Mouse (Mus musculus) gastrocnemius, postnatal 10 days (tissue): ENCODE measurements around the gene Olfr1535. TPM values are rescaled to one million over a fixed set of nuclear protein-coding genes. Genes with fewer than 3 reads are reported as not detected.

ENCODE experiments used
- DNase-seq: peaks from one replicate; pipeline ENCODE4 v3.0.0; 2021; ENCODE audit warnings: mixed read lengths
- long read RNA-seq, 2 experiments: library from polyadenylated mRNA; stranded (forward); transcript quantifications; one replicate each; pipeline ENCODE4 v2.0.0; 2021
- total RNA-seq, 2 experiments: library from RNA; stranded (reverse); gene quantifications; 2 replicates each; pipeline ENCODE4 v1.2.3; 2021

Gene Olfr1535
- total RNA-seq: not detected
- long read RNA-seq, experiment 1: 0 reads
- long read RNA-seq, experiment 2: 0 reads

DNA sequence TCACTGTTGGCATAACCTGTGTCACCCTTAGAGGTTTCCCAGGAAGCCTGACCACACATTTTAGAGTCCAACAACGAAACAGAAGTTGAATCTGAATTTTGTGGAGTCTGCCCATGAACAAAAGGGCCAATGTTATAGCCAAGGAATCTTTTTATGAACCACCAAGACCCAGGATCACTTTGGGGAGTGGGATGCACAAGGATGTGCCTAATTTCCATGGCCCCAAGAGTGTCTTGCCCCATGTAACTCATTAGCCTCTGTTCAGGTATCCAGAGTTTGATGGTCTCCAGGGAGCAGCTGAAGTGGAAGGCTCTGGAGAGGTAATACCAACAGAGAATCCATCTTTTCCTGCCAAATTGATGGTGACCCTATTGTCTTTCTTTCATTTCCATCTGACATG lies at the start of gene Olfr1535:
Olfr1535 (minus strand) TSS at position 101 of the 400 bp plus-strand sequence.
- DNase-seq: no peak

DNA sequence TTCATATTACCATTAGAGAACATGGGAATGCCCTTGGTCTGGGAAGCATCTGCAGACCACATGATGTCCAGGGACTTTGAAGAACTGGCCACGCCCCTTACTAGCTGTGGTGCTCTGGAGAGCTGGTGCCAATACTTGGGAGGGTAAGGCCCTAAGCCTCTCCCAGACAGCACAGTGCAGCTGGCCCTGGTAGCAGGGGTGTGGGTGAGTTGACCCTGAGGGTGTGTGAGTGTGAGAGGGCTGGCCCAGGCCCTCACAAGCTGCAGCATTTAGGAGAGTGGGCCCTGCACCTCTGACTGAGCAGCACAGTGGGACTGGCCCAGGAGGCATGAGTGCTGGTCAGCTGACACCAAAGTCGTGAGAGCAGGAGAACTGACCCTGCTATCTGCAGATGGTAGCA lies 31.9 kb upstream of the Olfr1535 start:
- DNase-seq: no peak

DNA sequence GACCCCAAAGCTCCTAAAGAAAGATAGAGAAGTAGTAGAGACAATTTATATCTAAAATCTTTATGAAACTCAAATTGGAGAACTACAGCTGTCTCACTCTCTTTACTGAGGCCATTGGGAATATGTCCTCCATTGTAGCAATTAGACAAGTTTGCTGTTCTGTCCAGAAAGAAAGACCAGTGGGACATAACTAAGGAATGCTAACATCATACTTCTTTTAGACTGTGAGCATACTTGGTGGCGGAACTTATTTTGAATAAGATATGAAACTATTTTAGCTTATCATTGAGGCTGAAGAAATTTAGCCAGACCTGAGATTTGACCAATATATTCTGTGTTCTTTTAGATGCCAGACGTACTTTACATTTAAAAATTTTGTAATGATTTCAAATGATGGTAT lies 22.0 kb upstream of the Olfr1535 start, which contains the start of gene Olfr1364:
Olfr1364 (minus strand) TSS at position 101 of the 400 bp plus-strand sequence.
- DNase-seq: no peak

DNA sequence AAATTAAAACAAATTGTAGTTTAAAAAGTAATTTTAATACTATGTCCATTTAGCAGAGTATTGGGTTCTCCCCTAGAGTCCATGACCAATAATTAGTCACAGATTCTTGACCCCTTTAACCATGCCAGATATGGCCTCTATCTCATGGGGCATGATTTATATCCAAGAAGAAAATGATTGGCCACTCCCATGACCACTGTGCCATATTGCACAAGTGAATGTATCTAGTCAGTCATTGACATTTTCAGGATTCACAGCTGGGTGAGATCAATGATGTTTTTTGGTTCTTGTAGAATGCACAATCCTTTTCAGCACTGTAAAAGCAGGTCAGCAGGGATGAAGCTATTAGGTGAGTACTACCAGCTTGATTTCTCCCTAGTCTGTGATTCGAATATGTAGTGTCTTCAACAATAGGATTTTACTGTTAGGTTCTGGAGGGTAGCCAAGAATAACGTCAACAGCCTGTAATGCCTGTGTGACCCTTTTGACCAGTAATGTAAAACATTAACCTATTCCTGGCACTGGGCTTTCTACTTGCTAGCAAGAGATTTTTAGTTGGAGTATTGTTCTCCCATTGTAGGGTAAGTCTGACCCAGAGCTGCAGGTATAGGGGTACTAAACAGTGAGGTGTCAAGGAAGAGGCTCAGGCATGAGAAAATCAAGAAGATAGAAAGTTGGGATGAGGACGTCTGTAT lies 9.1 kb downstream of the Olfr1535 start:
- DNase-seq: no peak

DNA sequence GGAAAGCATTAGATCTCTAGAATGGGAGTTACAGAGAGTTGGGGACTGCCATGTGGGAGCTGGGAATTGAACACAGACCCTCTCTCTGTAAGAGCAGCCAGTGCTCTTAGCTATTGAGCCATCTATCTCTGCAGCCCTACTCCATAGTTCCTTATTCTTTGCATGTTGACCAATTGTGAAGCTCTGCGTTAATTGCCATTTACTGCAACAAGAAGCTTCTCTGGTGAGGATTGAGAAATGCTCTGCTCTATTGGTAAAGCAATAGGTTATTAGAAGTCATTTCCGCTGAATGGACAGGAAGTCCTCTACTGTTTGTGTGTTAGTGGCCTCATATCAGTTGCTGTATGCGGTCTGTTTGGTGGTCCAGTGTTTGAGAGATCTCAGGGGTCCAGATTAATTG lies 10.2 kb downstream of the Olfr1535 start:
- DNase-seq: no peak

DNA sequence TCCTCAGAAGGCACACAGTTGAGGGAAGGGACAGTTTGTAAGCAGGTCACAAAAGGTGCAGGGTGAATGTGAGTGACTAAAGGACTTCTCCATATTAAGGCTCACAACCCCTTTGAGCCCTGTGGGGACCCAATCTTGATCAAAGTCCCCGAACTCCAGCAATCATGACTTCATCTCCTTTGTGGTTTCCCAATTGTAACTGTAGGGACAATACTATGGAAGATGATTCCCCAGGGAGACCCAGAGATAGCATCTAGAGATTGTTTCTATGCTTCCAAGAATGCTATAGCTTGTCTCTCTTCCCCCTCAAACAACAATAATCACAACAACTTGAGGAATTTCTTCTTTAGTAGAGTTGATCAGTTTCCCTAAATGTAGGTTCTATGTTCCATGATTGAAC lies 17.0 kb downstream of the Olfr1535 start, which contains the start of gene Olfr1366:
Olfr1366 (minus strand) TSS at position 101 of the 400 bp plus-strand sequence.
- DNase-seq: no peak

DNA sequence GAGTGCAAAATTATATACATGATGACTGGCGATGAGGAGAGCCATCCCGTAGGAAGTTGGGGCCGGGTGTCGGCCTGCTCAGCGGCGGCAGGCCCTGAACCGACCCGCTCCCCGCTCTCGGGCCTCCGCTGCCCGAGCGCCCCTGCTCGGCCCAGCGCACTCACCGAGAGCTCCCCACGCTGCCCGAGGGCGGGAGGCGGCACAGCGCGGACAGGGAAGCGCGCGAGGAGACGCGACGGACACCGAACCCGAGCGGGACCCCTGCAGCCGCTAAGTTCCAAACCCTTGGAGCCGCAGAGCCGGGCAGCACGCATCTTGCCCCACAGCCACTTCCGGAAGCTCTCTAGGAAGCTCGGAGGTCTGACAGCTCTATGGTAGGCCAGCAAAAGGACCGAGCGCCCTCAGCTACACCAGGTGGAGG lies 28.9 kb downstream of the Olfr1535 start, which contains the start of gene Zkscan8:
Zkscan8 (minus strand) TSS at position 340 of the 421 bp plus-strand sequence.
- DNase-seq: peak; percentile 76

DNA sequence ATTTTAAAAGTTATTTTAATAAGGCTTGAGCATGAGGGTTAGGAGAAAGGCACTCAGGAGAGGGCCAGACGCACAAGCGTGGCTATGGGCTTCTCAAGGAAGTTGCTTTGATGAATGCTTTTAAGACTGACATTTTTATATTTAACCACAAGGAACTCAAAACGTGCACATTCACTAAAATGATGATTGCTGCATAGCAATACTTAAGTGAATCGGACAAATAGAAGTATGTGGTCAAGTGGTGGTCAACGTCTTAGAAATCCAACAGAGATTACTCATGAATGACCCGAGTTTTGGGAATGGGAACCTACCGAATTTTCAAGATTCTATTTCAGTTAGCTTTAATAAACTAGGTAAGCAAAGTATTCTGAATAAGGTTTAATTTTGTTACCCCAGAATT lies 29.6 kb downstream of the Olfr1535 start:
- no peak for DNase-seq

DNA sequence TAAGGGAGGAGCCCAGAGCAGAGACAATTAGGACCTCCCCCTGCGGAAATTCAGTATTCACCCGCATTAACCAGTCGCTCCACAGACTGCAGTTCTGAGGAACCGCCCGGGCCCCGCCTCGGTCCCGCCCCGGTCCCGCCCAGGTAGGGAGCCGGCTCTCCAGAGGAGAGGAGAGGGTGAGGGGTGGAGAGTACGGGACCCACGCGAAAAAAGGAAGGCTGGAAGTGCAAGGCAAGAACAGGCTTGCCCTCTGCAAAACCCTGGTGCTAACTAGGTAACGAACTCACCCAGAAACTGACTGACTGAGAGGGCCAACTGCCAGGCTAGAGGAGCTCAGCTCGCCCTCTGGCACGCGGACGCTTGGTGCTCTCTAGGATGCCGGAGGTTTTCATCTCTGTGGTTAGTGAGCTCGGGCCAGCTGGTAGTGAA lies 53.5 kb downstream of the Olfr1535 start:
- peak; percentile 77 for DNase-seq

Other genes starting within 250 kb of the Olfr1535 start
- gene Gpx6, start 247.8 kb downstream of the Olfr1535 start, total RNA-seq: not detected
- not detected for gene Olfr1367, start 213.0 kb downstream of the Olfr1535 start, total RNA-seq
- 1 to 10 TPM; 6.2 to 6.3 TPM for gene Zscan12, start 197.1 kb downstream of the Olfr1535 start, total RNA-seq
- 10 to 100 TPM; 16.6 to 22.1 TPM for gene Zkscan3, start 157.1 kb downstream of the Olfr1535 start, total RNA-seq
- gene Pgbd1, start 118.8 kb downstream of the Olfr1535 start, total RNA-seq: under 1 TPM; 0.16 to 0.50 TPM
- 10 to 100 TPM; 10.9 to 15.4 TPM for gene Zscan26, start 106.2 kb downstream of the Olfr1535 start, total RNA-seq
- under 1 TPM; 0.38 to 0.52 TPM for gene Nkapl, start 91.4 kb downstream of the Olfr1535 start, total RNA-seq
- 1 to 10 TPM; 1.2 to 1.6 TPM for gene Zkscan4, start 81.0 kb downstream of the Olfr1535 start, total RNA-seq
- gene Gm10065, start 80.5 kb downstream of the Olfr1535 start, total RNA-seq: not detected
- gene AK157302, start 64.7 kb downstream of the Olfr1535 start, total RNA-seq: 10 to 100 TPM; 11.5 to 12.4 TPM
- 100 to 1,000 TPM; 118 to 122 TPM for gene Gm11273, start 58.5 kb downstream of the Olfr1535 start, total RNA-seq
- 10 to 100 TPM in 1 of 2 experiments, 1 to 10 TPM in 1; 8.0 to 11.4 TPM for gene Zkscan8, start 28.8 kb downstream of the Olfr1535 start, total RNA-seq
- gene Olfr1366, start 17.1 kb downstream of the Olfr1535 start, total RNA-seq: not detected
- gene Olfr1364, start 21.9 kb upstream of the Olfr1535 start, total RNA-seq: not detected
- gene Olfr1362, start 54.1 kb upstream of the Olfr1535 start, total RNA-seq: not detected
- gene Olfr11, start 82.6 kb upstream of the Olfr1535 start, total RNA-seq: not detected
- gene Olfr1361, start 103.5 kb upstream of the Olfr1535 start, total RNA-seq: not detected
- gene Olfr1360, start 117.5 kb upstream of the Olfr1535 start, total RNA-seq: not detected
- gene Olfr1359, start 138.2 kb upstream of the Olfr1535 start, total RNA-seq: not detected
- 100 to 1,000 TPM; 184 to 186 TPM for gene Hist1h2bl, start 156.2 kb upstream of the Olfr1535 start, total RNA-seq
- gene Hist1h2ai, start 156.5 kb upstream of the Olfr1535 start, total RNA-seq: 100 to 1,000 TPM; 125 TPM
- gene Hist1h3h, start 157.8 kb upstream of the Olfr1535 start, total RNA-seq: 100 to 1,000 TPM; 240 to 265 TPM
- gene Hist1h2bm, start 162.2 kb upstream of the Olfr1535 start, total RNA-seq: 10 to 100 TPM; 50.7 to 68.7 TPM
- gene Hist1h4j, start 175.2 kb upstream of the Olfr1535 start, total RNA-seq: 10 to 100 TPM; 32.2 to 32.7 TPM
- 100 to 1,000 TPM; 439 to 508 TPM for gene Hist1h4k, start 190.6 kb upstream of the Olfr1535 start, total RNA-seq
- 10 to 100 TPM; 71.7 to 78.9 TPM for gene Hist1h2ak, start 193.9 kb upstream of the Olfr1535 start, total RNA-seq
- gene Hist1h2bn, start 194.2 kb upstream of the Olfr1535 start, total RNA-seq: 100 to 1,000 TPM in 1 of 2 experiments, 10 to 100 TPM in 1; 94.7 to 110 TPM
- gene Hist1h1b, start 220.7 kb upstream of the Olfr1535 start, total RNA-seq: 100 to 1,000 TPM; 122 to 129 TPM
- gene Hist1h3i, start 223.5 kb upstream of the Olfr1535 start, total RNA-seq: 100 to 1,000 TPM; 199 to 235 TPM
- 10 to 100 TPM; 37.8 to 38.8 TPM for gene Hist1h2an, start 227.3 kb upstream of the Olfr1535 start, total RNA-seq
- gene Hist1h2bp, start 227.6 kb upstream of the Olfr1535 start, total RNA-seq: 10 to 100 TPM; 78.8 to 79.4 TPM